Mouse (Mus musculus) thymus, postnatal 0 days (tissue): ENCODE results near the gene Nckap1. TPM values are rescaled to one million over a fixed set of nuclear protein-coding genes. Genes with fewer than 3 reads are reported as not detected.
"Not testable (repeated sequence)": the region's sequence is repeated elsewhere in the genome, so short reads cannot be mapped to it uniquely, and the experiment has no call there.

Experiments used
- DNase-seq: peaks from one replicate; pipeline ENCODE4 v3.0.0-alpha.2; 2015; ENCODE audit warnings: low spot score
- polyA plus RNA-seq: library from polyadenylated mRNA; unstranded; fragments of >200 nt; fragmentation: Nextera tagmentation; extraction: Ambion mirVana; gene quantifications from 2 replicates; pipeline ENCODE4 v1.2.1, GENCODE M21; 2015

Nckap1 gene
- polyA plus RNA-seq, 1 experiment from 2014 or later = 16.7 TPM

GRCm38 (mm10) chr2:80561478-80561877 lies 19.7 kb downstream of the Nckap1 start:
- DNase-seq = no peak

DNA sequence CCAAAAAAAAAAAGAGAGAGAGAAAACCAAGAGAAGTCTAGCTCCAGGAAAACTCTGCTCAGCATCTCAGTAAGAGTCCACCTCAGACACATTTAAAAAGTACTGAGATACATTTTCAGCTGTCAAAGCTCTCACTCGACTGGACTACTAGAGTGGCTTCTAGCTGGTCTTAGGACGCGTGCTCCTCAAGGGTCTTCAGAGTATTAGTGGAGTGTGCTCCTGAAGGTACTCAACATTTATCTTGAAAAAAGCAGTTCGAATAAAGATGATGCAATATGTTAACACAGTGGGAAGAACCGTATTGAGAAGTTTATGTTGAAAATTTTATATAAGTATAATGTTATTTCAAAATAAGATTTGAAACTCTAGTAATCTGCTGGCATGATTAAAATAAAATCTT lies 20.4 kb downstream of the Nckap1 start:
- no peak for DNase-seq

GRCm38 (mm10) chr2:80559655-80560054 lies 21.5 kb downstream of the Nckap1 start:
- DNase-seq = no peak

- no peak for DNase-seq
Measured at GRCm38 (mm10) chr2:80554442-80554841, 26.7 kb downstream of the Nckap1 start.

DNA sequence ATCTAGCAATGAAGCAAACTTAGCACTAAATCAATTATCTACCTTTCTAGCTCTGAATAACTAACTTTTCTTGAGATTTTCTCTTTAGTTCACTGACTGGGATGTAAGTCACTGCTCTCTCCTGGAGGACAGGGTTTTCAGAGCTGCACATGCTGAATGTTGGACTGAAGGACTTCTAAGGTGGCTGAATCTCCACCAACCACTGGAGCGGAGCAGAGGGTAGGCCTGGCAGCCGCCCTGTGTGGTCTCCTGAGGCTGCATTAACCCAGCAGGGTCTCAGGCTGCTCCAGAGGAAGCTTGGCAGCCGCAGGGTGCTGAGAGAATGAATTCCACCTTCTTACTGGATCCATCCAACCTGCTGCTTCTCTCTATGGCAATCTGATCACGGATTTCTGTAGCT lies 31.5 kb downstream of the Nckap1 start:
- DNase-seq = no peak

GRCm38 (mm10) chr2:80547901-80548300 lies 33.3 kb downstream of the Nckap1 start:
- no peak for DNase-seq

- no peak for DNase-seq
Measured at GRCm38 (mm10) chr2:80542801-80543200, 38.4 kb downstream of the Nckap1 start.

GRCm38 (mm10) chr2:80537156-80537555 lies 44.0 kb downstream of the Nckap1 start:
- no peak for DNase-seq

- DNase-seq = no peak
Measured at GRCm38 (mm10) chr2:80536608-80537007, 44.6 kb downstream of the Nckap1 start.

- no peak for DNase-seq
Measured at GRCm38 (mm10) chr2:80524275-80524674, 56.9 kb downstream of the Nckap1 start.

GRCm38 (mm10) chr2:80506051-80506802 lies 75.0 kb downstream of the Nckap1 start:
- no peak for DNase-seq

DNA sequence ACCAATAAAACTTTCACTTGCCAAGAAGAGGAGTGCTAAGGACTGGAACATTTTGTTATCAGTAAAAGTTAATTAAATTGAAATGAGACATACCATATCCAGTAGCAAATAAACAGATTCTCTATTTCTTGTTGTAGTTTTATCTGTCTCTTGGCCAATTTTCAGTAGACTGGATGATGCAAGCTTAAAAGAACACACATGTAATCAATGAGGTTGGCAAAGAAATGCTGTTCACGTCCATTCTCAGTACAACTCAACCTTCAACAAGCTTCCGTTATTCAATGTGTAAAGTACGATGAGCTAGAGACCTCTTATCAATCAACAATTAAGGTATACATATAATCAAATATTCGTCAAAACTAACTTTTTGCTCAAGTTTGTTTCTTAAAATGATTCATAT lies 79.0 kb downstream of the Nckap1 start:
- DNase-seq = no peak

DNA sequence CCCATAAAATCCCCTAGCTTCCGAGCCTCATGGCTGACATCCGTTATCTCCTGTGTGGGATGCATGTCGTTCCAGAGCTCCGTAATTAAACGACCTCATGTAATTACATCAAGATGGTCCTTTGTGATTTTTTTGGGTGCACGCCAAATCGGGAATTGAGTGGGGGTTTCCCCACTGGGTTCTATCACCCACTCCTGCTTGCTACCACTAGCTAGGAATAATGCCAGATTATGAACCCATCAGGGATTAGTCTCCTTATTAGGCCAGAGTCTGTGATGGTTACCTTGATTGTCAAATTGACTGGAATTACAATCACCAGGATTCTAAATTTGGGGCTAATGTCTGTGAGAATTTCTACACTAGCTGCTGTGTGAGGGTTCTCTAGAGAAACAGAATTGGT lies 85.9 kb downstream of the Nckap1 start:
- DNase-seq = not testable (repeated sequence)

GRCm38 (mm10) chr2:80486851-80487250 lies 94.3 kb downstream of the Nckap1 start:
- DNase-seq = no peak

DNA sequence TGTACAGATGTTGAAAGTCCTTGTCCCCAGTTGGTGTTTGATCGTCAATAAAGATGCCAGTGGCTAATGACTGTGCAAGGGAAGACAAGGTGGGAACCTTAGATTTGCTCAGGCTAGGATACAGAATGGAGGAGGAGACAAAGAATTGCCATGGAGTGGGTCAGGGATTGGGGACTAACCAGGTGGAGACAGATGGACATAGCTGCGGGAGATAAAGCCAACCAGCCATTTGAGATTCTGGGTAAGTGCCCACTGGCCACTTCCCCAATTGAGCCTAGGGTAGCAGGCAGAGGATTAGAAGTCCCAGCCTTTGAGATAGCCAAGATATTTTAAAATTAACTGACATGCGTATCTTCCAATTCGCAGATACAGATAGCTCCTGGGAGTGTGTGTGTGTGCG lies 96.2 kb downstream of the Nckap1 start:
- no peak for DNase-seq

DNA sequence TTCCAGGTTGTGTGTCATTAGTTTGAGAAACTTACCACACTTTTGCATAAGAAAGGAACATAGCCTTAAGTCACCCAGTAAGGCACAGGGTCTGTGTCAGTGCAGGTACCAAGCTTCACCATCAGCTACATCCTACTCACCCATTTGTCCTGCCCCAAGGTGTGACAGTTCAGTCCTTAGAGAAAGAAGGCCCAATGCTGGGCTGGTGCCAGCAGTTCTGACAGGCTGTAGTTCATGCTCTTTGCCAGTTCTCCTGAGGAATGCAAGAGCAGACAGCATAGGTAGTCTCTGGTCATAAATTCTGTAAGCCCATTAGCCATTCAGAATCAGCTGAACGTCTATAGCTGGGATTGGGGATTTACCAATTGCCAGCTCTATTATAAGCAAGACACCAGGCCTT lies 105.3 kb downstream of the Nckap1 start:
- no peak for DNase-seq

GRCm38 (mm10) chr2:80474247-80474796 lies 106.9 kb downstream of the Nckap1 start:
- no peak for DNase-seq

DNA sequence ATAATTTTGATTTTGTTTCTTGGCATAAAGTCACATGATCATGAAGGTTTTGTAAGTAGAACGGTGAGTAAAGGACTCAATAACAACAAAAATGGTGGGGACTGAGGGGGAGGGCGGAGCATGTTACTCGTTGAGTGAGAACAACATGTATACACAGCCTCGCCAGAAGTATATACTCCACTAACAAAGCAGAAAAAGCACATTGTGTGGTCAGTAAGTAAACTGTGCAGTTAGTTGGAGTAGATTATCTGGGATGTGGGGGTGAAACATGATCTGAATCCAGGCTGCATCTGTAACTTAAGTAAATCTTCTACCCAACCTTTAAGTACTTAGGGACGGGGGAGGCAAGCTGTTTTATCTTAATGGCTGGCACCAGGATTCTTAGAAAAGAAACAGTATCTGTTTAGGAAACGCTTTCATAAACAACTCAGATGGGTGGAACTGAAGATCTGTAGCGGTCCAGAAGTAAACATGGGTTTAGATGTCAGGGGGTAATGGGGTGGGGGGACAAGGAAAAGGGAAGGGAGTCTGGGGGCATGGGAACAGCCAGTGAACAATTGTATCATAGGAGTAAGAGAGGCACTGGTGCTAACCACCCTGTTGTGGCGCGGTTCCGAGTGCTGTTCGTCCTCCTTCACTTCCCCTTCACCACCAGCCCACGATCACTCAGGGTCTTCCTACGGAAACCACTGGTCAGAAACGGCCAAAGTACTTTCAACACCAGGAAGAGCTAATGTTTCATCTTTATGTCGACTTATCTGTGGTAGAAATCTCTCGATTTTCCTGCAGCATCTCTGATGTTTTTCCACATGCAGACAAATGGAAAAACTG lies 115.0 kb downstream of the Nckap1 start:
- DNase-seq = no peak

GRCm38 (mm10) chr2:80461827-80462226 lies 119.4 kb downstream of the Nckap1 start:
- DNase-seq = no peak
